Mouse (Mus musculus) cerebellum, postnatal 10 days (tissue): ENCODE results near the gene Tcf20.

Experiments used
- DNase-seq, 2 experiments: peaks; one replicate each; pipeline ENCODE4 v3.0.0; 2021; ENCODE audit warnings: mixed read lengths in 2 of 2

Tcf20 gene

DNA sequence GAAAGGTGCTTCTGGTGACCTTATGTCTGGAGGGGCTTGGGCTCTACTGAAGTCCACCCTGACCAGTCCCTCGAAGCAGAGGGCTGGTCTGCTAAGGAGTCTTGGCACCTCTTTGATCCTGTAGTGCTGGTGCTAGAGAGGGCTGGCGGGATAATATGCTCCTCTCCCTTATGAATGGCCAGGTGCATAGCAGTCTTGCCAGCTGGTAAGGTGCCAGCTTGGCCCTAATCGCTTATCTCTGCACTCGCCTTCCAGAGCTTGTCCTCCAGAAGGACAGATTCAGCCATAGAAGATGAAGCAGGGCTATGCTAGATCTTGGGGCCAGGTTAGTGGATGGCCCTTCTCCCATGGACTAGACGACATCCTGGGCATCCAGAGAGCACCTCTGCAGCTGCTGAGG lies 64.1 kb downstream of the Tcf20 start:
- peak; percentile 95 to 96 for DNase-seq

DNA sequence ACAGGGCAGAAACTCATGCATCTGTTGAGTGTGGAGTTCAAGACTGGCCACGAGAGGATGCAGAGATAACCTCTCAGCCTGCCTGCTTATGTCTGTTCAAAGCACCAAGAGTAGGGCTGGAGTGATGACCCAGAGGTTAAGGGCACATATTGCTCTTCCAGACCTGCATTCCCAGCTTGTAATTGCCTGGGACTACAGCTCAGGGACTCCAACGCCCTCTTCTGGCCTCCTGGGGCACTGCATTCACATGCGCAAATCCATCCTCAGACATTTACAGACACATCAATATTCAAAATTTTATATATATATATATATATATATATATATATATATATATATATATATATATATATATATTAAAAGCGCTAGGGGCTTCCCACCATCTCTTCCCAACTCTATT lies 64.9 kb downstream of the Tcf20 start:
- DNase-seq: peak; percentile 42 to 62

DNA sequence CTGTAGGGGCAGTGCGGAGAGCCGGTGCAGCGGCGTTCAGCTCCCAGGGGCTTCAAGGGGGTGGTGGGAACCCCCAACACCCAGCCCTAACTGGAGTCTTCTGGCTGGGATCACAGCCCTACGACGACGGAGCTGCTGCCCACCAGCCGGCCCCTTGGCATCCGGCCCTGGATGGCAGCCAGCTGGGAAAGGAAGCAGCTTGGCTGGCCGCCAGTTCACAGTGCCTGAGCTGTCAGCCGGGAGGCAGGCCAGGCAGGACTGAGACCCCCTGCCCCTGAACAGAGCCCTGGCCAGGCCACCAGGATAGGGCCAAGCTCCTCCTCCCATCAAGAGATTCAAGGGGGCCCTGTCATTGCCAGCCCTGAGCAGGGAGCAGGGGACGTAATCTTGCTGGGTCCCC lies 65.6 kb downstream of the Tcf20 start:
- peak; percentile 100 for DNase-seq

DNA sequence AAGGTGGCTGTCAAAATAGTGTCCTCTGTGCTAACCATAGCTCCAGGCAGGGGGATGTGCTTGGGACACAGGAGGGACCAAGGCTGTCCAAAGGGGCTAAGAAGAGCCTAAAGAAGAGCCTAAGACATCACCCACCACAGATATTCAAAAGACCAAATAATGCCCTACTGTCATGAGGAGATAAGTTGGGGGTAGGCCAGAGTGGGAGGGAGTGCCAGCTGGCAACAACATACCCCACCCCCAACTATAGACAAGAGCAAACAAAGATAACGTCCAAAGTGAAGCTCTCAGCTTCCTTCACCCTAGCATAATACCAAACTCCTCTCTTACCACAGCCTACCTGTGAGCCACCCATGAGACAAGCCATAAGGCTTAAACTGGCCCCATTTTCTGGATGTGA lies 66.1 kb downstream of the Tcf20 start:
- peak; percentile 73 to 81 for DNase-seq

DNA sequence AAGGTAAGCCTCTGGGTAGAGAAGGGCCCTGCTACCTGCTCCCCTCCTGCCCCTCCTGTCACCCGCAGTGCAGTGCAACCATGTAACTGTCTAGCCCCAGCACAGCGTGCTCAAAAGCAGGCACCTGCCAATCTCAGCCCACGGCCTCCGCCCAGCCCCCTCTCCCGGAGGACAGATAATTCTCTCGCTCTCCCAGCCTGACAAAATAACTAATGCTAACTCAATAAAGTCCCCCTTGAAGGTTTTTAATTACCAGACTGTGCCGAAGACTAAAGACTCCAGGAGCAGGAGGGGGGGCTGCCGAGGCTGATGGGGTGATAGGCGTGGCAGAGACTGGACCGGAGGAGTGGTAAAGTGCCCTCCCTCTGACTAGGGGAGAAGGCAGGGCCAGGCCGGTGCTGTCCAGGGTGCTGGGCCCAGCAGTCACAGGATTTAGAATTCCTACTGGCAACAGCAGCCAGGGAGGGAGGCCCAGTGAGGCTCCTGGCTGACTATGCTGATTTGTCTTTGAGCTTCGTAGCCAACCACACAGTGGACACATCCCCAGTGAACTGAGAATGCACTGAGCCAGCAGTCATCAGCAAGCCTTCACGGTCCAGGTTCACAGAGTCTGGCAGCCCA lies 66.7 kb downstream of the Tcf20 start:
- DNase-seq: peak; percentile 58 to 64

DNA sequence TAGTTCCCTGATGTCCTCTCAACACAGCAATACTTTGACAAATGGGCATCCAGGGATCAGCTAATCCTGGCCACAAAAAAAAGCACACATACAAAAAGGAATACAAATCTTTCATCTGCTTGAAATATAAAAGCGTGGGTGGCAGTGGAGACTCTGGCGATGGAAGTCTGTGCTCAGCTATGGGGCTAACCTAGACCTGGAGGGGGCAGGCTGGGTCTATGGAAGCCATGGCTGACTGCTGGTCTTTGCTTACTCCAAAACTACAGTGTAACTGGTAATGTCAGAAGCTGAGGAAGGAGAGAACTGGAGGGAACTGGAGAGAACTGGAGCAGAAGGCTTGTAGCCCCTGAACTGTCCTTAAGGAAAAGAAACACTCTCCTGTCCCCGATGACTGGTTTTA lies 69.7 kb downstream of the Tcf20 start:
- DNase-seq: peak in 1 of 2 experiments; percentile 51

DNA sequence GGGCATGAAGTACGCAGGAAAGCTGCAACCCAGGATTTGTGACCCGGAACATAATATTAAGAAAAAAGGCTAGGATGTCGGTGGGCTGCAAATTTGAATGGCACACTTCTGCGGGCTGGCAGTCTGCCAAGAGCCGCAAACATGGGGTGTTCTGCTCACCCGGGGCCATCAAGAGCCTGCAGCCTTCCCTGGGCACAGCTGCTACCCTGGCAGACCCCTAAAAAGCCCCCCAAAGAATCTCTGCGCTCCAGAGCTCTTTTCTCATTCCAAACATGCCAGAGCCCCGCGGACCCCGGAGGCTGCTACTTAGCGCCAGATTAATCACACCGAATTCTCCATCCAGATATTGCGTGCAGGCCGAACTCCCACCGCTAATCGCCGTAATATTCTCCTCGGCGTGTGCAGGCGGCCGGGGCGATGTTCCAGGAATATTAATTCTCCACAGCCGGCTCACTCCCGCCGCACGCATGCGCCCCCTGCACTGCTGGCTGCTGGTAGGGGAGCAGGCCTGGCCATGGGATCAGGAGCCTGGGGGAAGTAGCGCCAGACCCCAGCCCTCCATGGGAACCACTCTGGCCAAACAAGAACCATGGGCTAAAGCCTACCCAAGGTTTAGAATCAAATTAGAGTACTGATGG lies 70.3 kb downstream of the Tcf20 start:
- DNase-seq: peak; percentile 86 to 93

DNA sequence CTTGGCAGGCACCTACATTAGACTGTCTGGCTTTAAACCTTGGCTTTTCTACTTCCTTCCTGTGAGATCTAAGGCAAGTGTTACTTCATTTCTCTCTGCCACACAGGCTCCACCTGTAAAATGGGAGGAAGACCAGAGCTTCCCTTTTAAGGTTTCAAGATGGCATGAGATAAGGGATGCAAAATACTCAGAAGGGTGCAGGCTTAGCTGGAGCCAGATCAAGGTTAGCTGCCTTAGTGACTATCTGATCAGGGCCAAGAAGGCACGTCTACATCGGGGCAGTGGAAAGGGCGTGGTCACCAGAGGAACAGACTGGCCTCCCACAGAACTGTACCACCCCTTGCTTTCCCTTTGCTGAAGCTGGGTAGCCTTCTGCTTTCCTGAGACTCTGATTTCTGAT lies 73.2 kb downstream of the Tcf20 start:
- DNase-seq: peak; percentile 1 to 2

DNA sequence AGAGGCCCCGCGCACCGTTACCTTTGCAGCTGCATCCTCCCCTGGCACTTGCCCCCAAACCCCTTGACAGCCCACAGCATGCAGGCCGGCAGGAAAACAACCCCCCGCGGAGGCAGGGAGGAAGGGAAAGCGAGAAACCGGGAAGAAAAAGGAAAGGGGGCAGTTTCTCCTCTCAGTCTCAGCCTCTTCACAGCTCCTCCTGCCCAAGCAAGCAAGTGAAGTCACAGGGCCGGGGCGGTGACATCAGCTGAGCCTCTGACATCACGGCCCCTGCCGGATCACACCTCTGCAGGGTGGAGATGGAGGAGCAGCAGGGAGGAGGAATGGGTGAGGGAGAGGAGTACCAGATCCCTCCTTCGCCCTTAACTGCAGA lies 75.7 kb downstream of the Tcf20 start:
- peak in 1 of 2 experiments; percentile 35 for DNase-seq

DNA sequence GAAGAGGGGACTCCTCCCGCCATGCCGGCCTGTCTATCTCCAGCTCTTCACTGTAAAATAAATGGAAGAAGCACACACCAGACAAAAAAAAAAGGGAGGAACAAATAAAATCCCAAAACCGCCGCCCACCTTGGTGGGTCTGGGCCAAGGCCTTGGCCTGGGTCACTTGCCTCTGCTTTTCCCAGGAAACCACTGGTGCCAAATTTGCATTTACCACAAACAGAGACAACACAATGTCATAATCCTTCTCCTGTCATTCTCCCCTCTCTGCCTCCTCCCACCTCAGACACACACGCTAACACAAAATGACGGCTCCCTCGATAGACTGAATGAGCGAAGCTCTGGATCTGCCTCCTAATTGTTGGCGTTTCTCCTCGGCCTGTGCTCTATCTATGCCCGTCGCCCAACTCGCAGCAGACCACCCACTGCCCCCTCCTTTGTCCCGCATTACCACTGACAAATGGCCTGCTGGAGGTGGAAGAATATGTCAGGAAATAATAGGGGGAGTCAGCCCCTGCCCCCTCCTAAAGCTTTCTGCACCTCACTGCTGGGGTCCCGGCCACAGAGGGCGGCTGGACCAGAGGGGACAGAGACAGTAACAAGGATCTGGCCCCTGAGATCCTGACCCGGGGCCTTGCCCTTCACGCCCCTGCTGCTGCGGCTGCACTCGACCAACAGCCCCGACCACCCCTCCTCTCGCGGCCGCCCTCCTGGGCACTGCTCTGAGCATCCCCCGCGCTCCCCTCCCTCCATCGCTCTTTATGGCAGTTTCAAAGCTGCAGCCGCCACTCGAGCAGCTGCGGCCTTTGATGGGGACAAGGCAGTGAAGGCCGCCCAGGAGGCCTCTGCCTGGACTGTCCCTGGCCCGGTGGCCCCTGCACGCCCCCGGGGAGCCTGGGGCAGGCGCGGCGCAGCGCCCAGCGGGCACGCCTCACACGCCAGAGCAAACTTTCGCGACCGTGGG lies 76.4 kb downstream of the Tcf20 start:
- peak in 1 of 2 experiments; percentile 38 for DNase-seq

DNA sequence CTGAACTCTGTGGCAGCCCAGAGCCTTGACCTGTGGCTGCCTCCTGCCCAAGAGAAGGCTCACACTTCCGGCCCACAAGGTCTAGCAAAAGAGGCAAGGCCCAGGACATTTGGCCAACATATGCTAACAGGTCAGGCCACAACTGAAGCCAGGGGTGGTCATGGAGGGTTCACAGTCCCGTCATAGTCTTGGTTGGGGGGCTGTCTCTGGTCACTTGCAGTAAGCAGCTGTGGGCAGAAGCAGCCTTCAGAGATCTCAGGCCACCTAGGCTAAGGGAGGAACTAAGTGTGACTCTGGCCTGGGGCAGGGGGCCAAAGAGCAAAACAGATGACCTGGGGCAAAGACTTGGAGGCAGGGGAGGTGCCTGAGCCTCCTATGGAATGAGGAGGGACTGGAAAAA lies 77.1 kb downstream of the Tcf20 start:
- no peak for DNase-seq

DNA sequence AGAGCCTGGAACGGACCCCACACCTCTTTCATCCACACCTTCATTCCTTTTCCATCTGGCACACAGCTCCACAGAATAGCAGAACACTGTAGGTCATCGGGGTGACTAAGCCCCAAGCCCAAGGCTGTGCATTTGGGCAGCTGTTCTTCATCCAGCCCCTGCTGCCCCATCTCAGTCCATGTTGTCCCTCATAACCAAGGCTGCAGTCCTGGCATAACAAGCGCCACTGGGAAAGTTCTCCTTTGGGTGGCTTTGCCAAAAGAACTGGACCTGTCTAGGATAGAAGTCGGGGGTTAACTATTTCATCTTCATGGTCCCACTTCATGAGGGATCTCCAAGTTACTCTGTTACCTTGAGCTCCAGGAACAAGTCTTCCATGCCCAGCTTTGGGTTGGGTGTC lies 77.9 kb downstream of the Tcf20 start:
- DNase-seq: no peak

DNA sequence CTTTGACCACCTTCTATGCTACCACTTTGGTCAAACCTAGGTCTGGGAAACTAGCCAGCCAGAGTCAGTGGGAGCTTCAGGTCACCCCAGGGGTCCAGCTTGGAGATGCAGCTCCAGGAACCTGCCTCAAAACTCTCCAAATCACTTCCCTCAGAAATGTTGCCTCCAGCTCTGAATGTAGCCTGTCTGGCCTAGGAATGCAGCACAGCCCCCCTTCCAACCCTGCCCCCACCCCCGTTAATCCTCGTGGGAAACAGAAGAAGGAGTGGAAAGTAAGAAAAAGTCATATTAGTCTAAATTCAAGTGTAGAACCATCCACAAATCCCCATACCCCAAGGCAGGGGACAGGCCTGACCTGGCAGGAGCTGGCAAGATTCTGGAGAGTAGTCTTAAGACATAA lies 79.2 kb downstream of the Tcf20 start:
- DNase-seq: no peak

DNA sequence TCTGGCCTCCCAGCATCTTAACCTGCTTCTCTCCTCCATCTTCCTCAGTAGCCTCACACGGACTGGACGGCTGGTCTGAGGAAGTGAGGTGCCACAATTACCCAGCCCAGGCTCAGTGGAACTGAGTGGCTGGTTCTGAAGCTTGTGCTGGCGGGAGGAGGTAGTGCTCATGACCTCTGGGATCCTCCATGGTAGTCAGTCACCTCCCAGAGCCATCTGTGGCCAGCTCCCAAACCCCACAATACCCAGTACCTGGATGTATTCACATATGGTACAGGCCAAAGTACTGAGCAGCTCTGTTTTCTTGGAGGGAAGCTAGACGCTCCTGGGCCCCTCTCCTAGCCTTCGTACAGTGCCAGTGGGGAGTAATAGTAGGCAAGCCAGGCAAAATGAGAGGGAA lies 80.4 kb downstream of the Tcf20 start:
- DNase-seq: no peak

DNA sequence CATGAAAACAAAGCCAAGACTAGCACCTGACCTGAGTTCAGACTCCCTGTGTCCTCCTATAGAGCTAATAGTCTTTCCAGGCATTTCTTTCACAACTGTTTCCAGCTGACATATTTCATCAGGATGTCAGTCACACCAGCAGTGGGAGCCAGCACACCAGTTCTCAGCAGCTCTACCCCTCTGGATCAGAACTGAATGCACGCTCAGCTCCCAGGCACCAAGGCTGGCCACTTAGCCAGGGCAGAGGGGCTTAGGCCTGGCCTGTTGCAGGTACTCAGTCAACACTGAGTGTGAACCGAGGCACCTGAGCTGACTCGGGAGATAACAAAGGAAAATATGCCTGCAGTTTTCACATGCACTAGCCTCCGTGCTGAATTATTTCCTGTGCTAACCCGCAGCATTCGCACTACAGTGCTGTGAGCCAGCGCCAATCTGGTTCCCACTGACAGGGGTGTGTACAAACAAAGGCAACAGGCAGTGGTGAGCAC lies 81.1 kb downstream of the Tcf20 start:
- no peak for DNase-seq

DNA sequence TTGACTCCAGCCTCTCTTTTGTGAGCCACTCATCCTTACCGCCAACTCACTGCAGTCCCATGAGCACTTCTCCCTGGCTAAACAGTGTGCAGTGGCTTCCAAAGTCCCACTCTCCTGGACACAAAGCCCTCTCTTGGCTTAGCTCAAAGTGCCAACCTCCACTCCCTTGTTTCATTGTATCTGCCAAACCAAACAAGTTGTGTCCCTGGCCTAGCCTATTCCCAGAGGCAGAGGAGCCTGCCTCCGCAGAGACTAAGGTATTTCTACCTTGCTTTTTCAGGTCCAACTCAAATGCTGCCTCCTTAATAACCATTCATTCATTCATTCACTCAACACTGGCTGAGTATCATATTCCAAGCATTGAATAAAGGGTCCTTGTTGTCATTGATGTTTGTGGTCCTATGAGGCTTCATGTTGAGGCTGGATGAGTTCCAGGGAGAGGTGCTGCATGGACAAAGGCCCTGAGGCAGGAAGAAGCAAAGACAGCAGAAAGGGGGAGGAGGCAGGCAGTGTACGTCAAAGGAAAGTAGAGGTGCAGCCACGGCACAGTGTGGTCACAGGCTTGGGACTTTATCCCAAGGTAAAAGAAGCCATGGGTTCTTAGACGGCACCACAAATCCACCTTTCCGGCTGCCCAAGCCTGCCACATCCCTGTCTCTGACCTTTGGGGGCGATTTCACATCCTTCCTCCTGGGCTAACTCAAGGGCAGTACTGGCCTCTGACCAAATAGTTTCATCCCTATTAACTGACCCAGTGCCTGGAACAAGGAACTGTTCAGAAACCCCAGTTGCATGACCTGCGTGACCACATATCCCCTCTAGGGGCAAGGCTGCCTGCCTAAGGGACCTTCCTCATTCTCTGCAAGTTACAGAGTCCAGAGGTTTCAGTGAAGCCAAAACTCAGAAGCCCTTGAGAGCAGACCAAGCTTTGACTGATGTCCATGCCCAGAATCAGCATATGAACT lies 82.0 kb downstream of the Tcf20 start:
- no peak for DNase-seq

DNA sequence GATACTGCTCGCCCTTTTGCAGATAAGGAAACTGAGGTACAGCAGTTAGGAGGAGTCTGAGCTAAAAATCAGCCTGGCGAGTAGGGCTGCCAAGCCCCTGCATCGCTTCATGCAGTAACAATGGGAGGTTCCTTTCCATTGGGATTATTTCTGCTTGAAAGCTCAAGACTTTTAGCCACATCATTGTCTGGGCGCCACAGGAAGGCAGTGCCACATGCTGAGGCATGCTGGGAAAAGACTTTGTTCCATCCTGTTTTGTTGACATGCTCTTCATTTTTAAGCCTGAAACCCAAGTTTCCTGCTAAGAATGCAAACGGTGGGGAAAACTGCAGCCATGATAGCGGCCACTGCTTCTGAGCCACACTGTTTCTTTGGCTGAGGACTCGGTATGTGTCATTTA lies 83.1 kb downstream of the Tcf20 start:
- DNase-seq: no peak

DNA sequence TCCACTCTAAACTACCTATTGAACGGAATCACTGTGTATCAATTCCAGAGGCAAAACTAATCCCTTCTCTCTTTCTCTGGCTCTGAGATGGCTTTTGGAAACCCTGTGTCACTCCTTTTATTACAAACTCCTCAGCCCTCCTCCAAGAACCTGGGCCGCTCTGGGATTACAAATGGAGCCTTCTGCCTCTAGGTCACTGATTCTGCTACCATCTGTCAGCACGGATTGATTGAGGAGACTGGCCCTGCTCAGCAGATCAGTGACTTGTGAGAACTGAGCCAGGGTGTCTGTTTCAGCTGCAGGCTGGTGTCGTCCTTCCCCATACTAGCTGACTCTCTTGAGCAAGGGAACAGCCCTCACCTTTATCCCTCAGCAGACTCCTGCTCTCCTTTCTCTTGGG lies 85.2 kb downstream of the Tcf20 start:
- peak in 1 of 2 experiments; percentile 41 for DNase-seq

DNA sequence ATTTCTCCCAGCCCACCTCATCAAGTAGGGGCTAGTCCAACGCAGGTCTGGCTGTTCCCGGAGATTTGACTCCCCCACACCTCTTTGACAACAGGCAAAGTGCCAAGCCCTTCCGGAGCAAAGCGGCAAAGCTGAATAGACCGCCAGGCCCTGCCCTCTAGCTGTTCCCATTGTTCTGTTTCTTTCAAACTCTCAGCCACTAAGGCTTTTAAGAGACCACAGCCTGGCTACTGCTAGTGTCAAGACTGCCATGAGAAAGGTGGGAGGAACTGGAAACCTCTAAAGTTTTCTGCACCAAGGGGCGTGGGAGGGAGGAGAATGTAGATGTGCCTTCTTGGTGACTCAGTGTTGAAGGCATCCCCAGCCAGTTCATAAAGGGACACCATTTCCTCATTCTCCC lies 86.4 kb downstream of the Tcf20 start:
- DNase-seq: peak in 1 of 2 experiments; percentile 41

DNA sequence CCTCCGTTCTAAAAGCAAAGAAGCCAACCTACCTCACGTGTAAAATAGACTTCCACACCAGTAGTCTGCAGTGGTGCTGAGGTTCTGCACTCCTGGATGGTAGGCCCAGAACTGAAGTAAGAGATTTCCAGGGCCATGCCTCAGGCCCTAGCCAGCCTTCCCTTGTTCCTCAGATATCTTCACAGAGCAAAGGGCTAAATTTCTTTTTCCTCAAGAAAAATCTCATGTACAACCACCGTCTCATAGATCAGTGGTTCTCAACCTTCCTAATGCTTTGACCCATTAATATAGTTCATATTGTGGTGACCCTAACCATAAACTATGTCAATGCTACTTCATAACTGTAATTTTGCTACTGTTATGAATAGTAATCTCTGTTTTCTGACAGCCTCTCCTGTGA lies 87.3 kb downstream of the Tcf20 start:
- DNase-seq: no peak

DNA sequence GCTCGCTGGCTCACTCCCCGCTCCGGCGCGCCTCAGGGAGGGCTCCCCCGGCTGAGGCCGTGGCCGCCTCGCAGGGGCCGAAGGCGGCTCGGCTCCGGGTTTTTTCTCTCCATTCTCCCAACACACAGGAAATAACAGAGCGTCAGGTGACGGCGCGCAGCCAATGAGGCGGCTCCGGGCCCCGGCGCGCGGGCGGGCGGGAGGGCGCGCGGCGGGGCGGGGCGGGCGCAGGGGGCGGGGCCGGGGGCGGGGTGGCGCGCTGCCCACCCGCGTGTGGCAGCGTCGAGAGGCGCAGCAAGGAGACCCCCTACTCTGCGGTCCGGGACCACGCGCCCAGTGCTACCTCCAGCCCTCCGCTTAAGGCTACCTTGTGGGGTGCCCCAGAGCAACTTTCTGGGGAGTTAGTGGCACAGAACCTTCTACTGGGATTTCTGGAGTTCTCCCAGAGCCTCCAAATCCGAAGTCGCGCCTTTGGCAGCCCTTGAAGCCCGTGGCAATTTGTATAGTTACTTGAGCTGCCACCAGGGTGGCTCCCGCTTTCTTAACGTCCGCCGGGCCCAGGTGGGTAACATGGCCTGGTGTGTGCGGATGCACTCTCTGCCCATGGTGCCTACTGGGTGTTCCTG lies 87.9 kb downstream of the Tcf20 start:
- DNase-seq: peak; percentile 89 to 92
